In the genomic region with DNA sequence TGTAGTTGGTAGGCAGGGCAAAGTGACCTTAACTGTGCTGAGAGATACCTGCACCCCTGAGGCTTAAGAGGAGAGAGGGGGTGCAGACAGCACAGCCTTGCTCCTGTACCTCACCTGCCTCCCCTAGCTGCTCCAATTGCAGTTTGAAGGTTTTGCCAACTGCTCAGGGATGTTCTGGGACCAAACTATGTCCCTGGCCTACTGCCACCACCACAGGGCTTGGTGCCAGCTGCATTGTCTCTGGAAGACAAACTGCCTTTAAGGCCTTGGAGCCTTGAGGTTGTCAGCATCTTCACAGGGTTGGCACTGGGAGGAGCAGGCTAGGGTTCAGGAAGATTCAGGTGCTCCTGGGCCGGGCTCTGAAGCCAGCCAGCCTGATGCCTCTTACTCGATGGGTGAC, we compare ENCODE assay signal across 13 mouse cellular contexts.
DNase-seq lines count a peak whose midpoint lies in the region; ATAC-seq and TF ChIP-seq lines count a peak whose summit lies in the region.
"Had no signal": no experiment of that assay in that cellular context is flagged by ENCODE, and none has a peak within 500 bp of the region (broad histone marks: within the 10 kb centered on the region; RNA-seq: fewer than 3 reads in every experiment).

No protein-coding gene starts in this region.

- H3K36me3 ChIP-seq in kidney, embryonic 15.5 days, result no peaks in the 10 kb centered on the region
- H3K36me3 ChIP-seq: heart, embryonic 10.5 days; intestine, embryonic 15.5 days had no signal

- no peak for TF ChIP-seq CTCF in brain, embryonic 14.5 days (IDR thresholded peaks at IDR 0.05; ENCODE audit: borderline replicate concordance, extremely low read depth, insufficient read depth, insufficient read length)

- no peak overlapping the region for H3K4me3 ChIP-seq in kidney, embryonic 15.5 days (replicated peaks)
- H3K4me3 ChIP-seq: heart, embryonic 10.5 days; intestine, embryonic 15.5 days had no signal

- no peak for TF ChIP-seq POLR2A in brain, embryonic 14.5 days (IDR thresholded peaks at IDR 0.05; ENCODE audit: borderline replicate concordance, extremely low read depth, insufficient read depth, insufficient read length, poor library complexity, severe bottlenecking)

- 75% methylated on average over 2 of the region's 2 CpGs for WGBS in kidney, embryonic 15.5 days

- H3K4me2 ChIP-seq in kidney, embryonic 15.5 days, result no peak overlapping the region
- H3K4me2 ChIP-seq: intestine, embryonic 15.5 days had no signal

- no peaks in the 10 kb centered on the region for H3K27me3 ChIP-seq in kidney, embryonic 15.5 days
- H3K27me3 ChIP-seq: intestine, embryonic 15.5 days had no signal

- DNase-seq in kidney, postnatal 14 days, result peak; percentile 69
- peak; percentile 63 for DNase-seq in testis, postnatal 10 days (ENCODE audit: low spot score)
- DNase-seq in testis, postnatal 14 days (ENCODE audit: low spot score), result no peak
- peak; percentile 6 for DNase-seq in brain, embryonic 14.5 days (ENCODE audit: low read depth)
- peak; percentile 35 for DNase-seq in ovary, postnatal 14 days (ENCODE audit: low spot score)
- DNase-seq in left cerebral cortex, adult 9 months (ENCODE audit: low spot score in 2 of 2), result no peak
- no peak for DNase-seq in urinary bladder, adult 18-20 months (ENCODE audit: low spot score in 2 of 2)
- DNase-seq: forebrain, postnatal 0 days had no signal

- peaks cover 4% of the 10 kb centered on the region; the same call in 1 of the 2 replicates for H3K4me1 ChIP-seq in kidney, embryonic 15.5 days
- H3K4me1 ChIP-seq: intestine, embryonic 15.5 days had no signal

- H3K9ac ChIP-seq in kidney, embryonic 15.5 days, result no peak overlapping the region
- H3K9ac ChIP-seq: forebrain, postnatal 0 days; intestine, embryonic 15.5 days had no signal

- H3K27ac ChIP-seq in kidney, embryonic 15.5 days, result no peak overlapping the region
- H3K27ac ChIP-seq: heart, embryonic 10.5 days; intestine, embryonic 15.5 days; macrophage had no signal

- ATAC-seq in kidney, embryonic 15.5 days (replicated peaks; ENCODE audit: low FRiP score), result no peak
- ATAC-seq: activated CD4-positive, CD25-positive, alpha-beta regulatory T cell, adult 4 months; forebrain, postnatal 0 days; intestine, embryonic 15.5 days had no signal

- H3K9me3 ChIP-seq in kidney, embryonic 15.5 days (replicated peaks), result no peaks in the 10 kb centered on the region
- H3K9me3 ChIP-seq: heart, embryonic 10.5 days; intestine, embryonic 15.5 days had no signal

Comparison
In these comparisons a context has a peak if more than half of its experiments do, and no peak if none do; other contexts are left out.
1. DNase-seq: peak in kidney, postnatal 14 days (single experiment), testis, postnatal 10 days (single experiment), brain, embryonic 14.5 days (single experiment) and ovary, postnatal 14 days (single experiment); none in testis, postnatal 14 days (single experiment), left cerebral cortex, adult 9 months (0 of 2) and urinary bladder, adult 18-20 months (0 of 2).